Mouse (Mus musculus) megakaryocyte, embryonic 14.5 days (primary cell): ENCODE data around the gene Ica1l.

Experiments used
- FLI1 ChIP-seq: IDR thresholded peaks from 2 replicates; pipeline ENCODE4 v1.6.1; 2012; ENCODE audit warnings: low read length, inconsistent platforms, mixed read lengths
- GATA1 ChIP-seq: IDR thresholded peaks from 3 replicates; pipeline ENCODE4 v1.6.1; 2012; ENCODE audit warnings: mixed read lengths, low read length, inconsistent platforms, borderline replicate concordance

DNA sequence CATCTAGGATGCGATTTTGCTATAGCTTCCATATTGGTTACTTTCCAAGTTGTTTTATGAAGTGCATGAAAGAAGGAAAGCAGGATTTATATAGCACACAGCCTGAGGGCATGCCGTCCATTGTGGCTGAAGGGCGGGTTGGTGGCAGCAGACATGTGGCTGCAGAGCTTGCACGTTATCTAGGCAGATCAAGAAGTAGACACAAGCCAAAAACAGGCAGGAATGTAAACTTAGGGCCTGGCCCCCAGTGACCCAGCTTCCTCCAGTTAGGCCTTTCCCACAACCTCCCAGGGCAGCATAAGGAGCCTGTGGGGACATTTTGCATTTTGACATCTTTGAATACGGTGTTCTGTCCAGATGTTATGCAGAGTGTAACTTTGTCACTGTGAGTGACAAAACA lies 99.2 kb downstream of the Ica1l start:
- no peak for TF ChIP-seq GATA1
- no peak for TF ChIP-seq FLI1
